Mouse (Mus musculus): ENCODE data around the gene Gsap. TPM values are rescaled to one million over a fixed set of nuclear protein-coding genes. Genes with fewer than 3 reads are reported as not detected.

The Gsap gene
- polyA plus RNA-seq, 1 experiment from 2014 or later, result 1.6 TPM

GRCm38 (mm10) chr5:21232876-21233275 lies 46.8 kb downstream of the Gsap start:
- H3K27me3 ChIP-seq (ENCODE audit: control insufficient read depth, insufficient read depth, low read length), result no peaks in the 10 kb centered on the region
- no peak overlapping the region for H3K9ac ChIP-seq (ENCODE audit: low read length)
- no peaks in the 10 kb centered on the region for H3K36me3 ChIP-seq (ENCODE audit: control insufficient read depth, insufficient read depth, low read length)
- no peaks in the 10 kb centered on the region for H3K4me1 ChIP-seq (replicated peaks; ENCODE audit: control insufficient read depth, insufficient read depth, low read length)
- no peak overlapping the region for H3K4me3 ChIP-seq (ENCODE audit: low read depth, low read length)
- H3K9me3 ChIP-seq (ENCODE audit: control insufficient read depth, low read length), result no peaks in the 10 kb centered on the region
- 89% methylated on average over 6 of the region's 6 CpGs for WGBS
- no peak overlapping the region for H3K4me2 ChIP-seq (ENCODE audit: low read depth, low read length, severe bottlenecking)
- DNase-seq (ENCODE audit: low spot score), result no peak
- ATAC-seq (replicated peaks; ENCODE audit: low FRiP score), result no peak
- no peak overlapping the region for H3K27ac ChIP-seq (ENCODE audit: low read depth, low read length)

DNA sequence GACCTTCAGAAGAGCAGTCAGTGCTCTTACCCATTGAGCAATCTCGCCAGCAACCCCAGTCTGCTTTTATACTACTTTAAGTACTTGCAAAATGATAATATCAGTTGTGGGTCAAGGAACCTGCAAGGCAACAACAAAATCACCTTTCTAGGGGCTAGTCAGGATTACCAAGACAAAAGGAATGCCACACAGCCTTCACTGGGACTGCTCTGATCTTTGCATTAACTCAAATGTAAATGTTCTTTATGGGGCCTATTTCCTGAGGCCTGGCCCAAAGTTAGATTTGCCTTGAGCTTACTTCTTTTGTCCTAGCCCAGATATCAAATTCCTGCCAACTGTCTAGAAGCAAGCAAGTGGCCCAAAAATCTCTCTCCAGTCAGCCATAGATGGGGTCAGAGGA lies 58.5 kb downstream of the Gsap start:
- Histone ChIP-seq H3K27me3 (ENCODE audit: control insufficient read depth, insufficient read depth, low read length) (no peaks in the 10 kb centered on the region), H3K9ac (ENCODE audit: low read length) (no peak overlapping the region), H3K27ac (ENCODE audit: low read depth, low read length) (no peak overlapping the region), H3K4me3 (ENCODE audit: low read depth, low read length) (no peak overlapping the region), H3K36me3 (ENCODE audit: control insufficient read depth, insufficient read depth, low read length) (no peaks in the 10 kb centered on the region), H3K4me2 (ENCODE audit: low read depth, low read length, severe bottlenecking) (no peak overlapping the region), H3K4me1 (replicated peaks; ENCODE audit: control insufficient read depth, insufficient read depth, low read length) (no peaks in the 10 kb centered on the region), H3K9me3 (ENCODE audit: control insufficient read depth, low read length) (no peaks in the 10 kb centered on the region)
- 94% methylated on average over 1 of the region's 1 CpGs for WGBS
- ATAC-seq (replicated peaks; ENCODE audit: low FRiP score) (no peak), DNase-seq (ENCODE audit: low spot score) (no peak)

- ATAC-seq (replicated peaks; ENCODE audit: low FRiP score), result no peak
- WGBS, result 91% methylated on average over 1 of the region's 1 CpGs
- H3K27ac ChIP-seq (ENCODE audit: low read depth, low read length), result no peak overlapping the region
These were observed 59.2 kb downstream of the Gsap start for GRCm38 (mm10) chr5:21245241-21245640.

DNA sequence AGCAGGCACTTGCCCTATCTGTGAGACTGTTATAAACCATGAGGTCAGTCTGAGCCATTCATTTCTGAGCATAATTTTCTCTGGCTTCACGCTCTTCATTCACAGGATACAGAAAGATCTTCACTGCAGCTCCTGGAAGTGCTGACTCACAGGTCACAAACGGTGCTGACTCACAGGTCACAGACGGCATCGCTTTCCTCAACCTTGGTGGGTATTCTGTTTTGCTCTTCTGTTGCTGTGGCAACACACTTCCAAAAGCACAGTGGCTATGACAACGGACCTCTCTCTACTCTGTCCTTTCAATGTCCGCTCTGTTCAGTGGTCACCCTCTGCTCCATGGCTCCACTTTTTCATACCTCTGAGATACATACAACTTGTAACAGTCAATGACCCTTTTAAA lies 60.7 kb downstream of the Gsap start:
- Histone ChIP-seq H3K4me1 (replicated peaks; ENCODE audit: control insufficient read depth, insufficient read depth, low read length) (no peaks in the 10 kb centered on the region), H3K4me3 (ENCODE audit: low read depth, low read length) (no peak overlapping the region), H3K36me3 (ENCODE audit: control insufficient read depth, insufficient read depth, low read length) (no peaks in the 10 kb centered on the region), H3K4me2 (ENCODE audit: low read depth, low read length, severe bottlenecking) (no peak overlapping the region), H3K27me3 (ENCODE audit: control insufficient read depth, insufficient read depth, low read length) (no peaks in the 10 kb centered on the region), H3K9me3 (ENCODE audit: control insufficient read depth, low read length) (no peaks in the 10 kb centered on the region), H3K27ac (ENCODE audit: low read depth, low read length) (no peak overlapping the region), H3K9ac (ENCODE audit: low read length) (no peak overlapping the region)
- WGBS, result 82% methylated on average over 6 of the region's 6 CpGs
- ATAC-seq (replicated peaks; ENCODE audit: low FRiP score) (no peak), DNase-seq (ENCODE audit: low spot score) (no peak)

More at GRCm38 (mm10) chr5:21245241-21245640, 59.2 kb downstream of the Gsap start:
- DNase-seq (ENCODE audit: low spot score), result no peak
- no peaks in the 10 kb centered on the region for H3K27me3 ChIP-seq (ENCODE audit: control insufficient read depth, insufficient read depth, low read length)
- H3K4me1 ChIP-seq (replicated peaks; ENCODE audit: control insufficient read depth, insufficient read depth, low read length), result no peaks in the 10 kb centered on the region
- H3K9ac ChIP-seq (ENCODE audit: low read length), result no peak overlapping the region
- no peaks in the 10 kb centered on the region for H3K36me3 ChIP-seq (ENCODE audit: control insufficient read depth, insufficient read depth, low read length)
- H3K9me3 ChIP-seq (ENCODE audit: control insufficient read depth, low read length), result no peaks in the 10 kb centered on the region
- H3K4me2 ChIP-seq (ENCODE audit: low read depth, low read length, severe bottlenecking), result no peak overlapping the region
- no peak overlapping the region for H3K4me3 ChIP-seq (ENCODE audit: low read depth, low read length)

GRCm38 (mm10) chr5:21247916-21248315 lies 61.9 kb downstream of the Gsap start:
- 76% methylated on average over 2 of the region's 2 CpGs for WGBS
- no peaks in the 10 kb centered on the region for H3K36me3 ChIP-seq (ENCODE audit: control insufficient read depth, insufficient read depth, low read length)
- H3K4me2 ChIP-seq (ENCODE audit: low read depth, low read length, severe bottlenecking), result no peak overlapping the region
- no peak overlapping the region for H3K9ac ChIP-seq (ENCODE audit: low read length)
- H3K27me3 ChIP-seq (ENCODE audit: control insufficient read depth, insufficient read depth, low read length), result no peaks in the 10 kb centered on the region
- ATAC-seq (replicated peaks; ENCODE audit: low FRiP score) (no peak), DNase-seq (ENCODE audit: low spot score) (no peak)
- H3K4me3 ChIP-seq (ENCODE audit: low read depth, low read length), result no peak overlapping the region
- H3K4me1 ChIP-seq (replicated peaks; ENCODE audit: control insufficient read depth, insufficient read depth, low read length), result no peaks in the 10 kb centered on the region
- H3K9me3 ChIP-seq (ENCODE audit: control insufficient read depth, low read length), result no peaks in the 10 kb centered on the region
- no peak overlapping the region for H3K27ac ChIP-seq (ENCODE audit: low read depth, low read length)

DNA sequence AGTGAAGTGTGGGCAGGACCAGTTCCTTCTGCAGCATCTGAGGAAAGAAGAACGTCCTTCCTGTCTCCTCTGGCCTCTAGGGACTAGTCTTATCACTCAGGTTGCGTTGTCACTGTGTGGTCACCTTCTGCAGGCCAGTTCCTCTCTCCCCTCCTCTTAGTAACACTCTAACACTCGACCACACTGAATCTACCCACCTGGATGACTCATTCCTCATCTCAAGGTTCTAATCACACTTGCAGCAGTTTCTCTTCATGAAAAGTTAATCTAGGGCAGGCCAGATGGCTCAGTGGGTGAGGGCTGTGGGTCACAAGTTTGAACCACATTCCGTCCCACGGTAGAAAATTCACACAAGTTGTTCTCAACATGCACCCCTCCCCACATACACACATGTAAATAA lies 62.8 kb downstream of the Gsap start:
- H3K27ac ChIP-seq (ENCODE audit: low read depth, low read length), result no peak overlapping the region
- no peaks in the 10 kb centered on the region for H3K36me3 ChIP-seq (ENCODE audit: control insufficient read depth, insufficient read depth, low read length)
- H3K4me1 ChIP-seq (replicated peaks; ENCODE audit: control insufficient read depth, insufficient read depth, low read length), result no peaks in the 10 kb centered on the region
- H3K4me3 ChIP-seq (ENCODE audit: low read depth, low read length), result no peak overlapping the region
- DNase-seq (ENCODE audit: low spot score), result no peak
- H3K9ac ChIP-seq (ENCODE audit: low read length), result no peak overlapping the region
- H3K9me3 ChIP-seq (ENCODE audit: control insufficient read depth, low read length), result no peaks in the 10 kb centered on the region
- H3K4me2 ChIP-seq (ENCODE audit: low read depth, low read length, severe bottlenecking), result no peak overlapping the region
- 77% methylated on average over 5 of the region's 5 CpGs for WGBS
- H3K27me3 ChIP-seq (ENCODE audit: control insufficient read depth, insufficient read depth, low read length), result no peaks in the 10 kb centered on the region
- no peak for ATAC-seq (replicated peaks; ENCODE audit: low FRiP score)

DNA sequence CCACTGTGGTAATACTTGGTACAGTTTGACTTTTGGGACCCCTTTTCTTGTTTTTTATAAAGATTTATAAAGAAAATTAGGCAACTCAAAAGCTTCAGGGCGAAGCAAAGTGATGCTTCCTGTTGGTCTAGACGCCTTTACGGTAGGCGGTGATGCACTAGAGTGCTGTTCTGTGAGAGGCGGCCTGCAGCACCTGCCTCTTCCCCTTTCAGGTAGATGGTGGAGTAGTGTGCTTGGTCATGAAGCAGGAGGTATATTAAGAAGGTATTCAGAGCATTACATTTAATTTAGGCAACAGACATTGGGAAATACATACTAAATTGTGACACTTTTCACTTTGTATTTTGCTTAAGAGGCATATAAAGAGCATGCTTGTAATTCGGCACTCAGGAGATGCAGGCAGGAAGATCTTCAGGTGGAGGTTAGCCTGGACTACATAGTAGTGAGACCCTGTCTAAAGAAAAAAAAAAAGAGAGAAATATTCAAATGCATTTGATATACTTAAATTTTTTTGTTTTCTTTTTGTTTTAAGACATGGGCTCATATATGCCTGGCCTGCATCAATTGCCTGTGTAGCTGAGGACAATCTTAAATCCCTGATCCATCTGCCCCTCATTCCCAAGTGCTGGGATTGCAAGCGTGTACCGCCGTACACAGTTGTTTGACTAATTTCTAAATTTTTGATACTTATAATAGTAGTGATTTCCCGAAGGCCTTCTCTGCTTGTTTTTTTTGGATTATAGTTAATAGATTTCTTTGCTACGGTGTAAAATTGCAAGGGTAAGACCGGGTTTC lies 68.9 kb downstream of the Gsap start:
- Histone ChIP-seq H3K36me3 (ENCODE audit: control insufficient read depth, insufficient read depth, low read length) (no peaks in the 10 kb centered on the region), H3K4me3 (ENCODE audit: low read depth, low read length) (no peak overlapping the region), H3K4me1 (replicated peaks; ENCODE audit: control insufficient read depth, insufficient read depth, low read length) (no peaks in the 10 kb centered on the region), H3K27me3 (ENCODE audit: control insufficient read depth, insufficient read depth, low read length) (no peaks in the 10 kb centered on the region), H3K9me3 (ENCODE audit: control insufficient read depth, low read length) (no peaks in the 10 kb centered on the region), H3K4me2 (ENCODE audit: low read depth, low read length, severe bottlenecking) (no peak overlapping the region), H3K9ac (ENCODE audit: low read length) (no peak overlapping the region), H3K27ac (ENCODE audit: low read depth, low read length) (no peak overlapping the region)
- WGBS, result 91% methylated on average over 12 of the region's 12 CpGs
- ATAC-seq (replicated peaks; ENCODE audit: low FRiP score) (no peak), DNase-seq (ENCODE audit: low spot score) (peak; percentile 10)

GRCm38 (mm10) chr5:21255551-21256132 lies 69.6 kb downstream of the Gsap start:
- peak; percentile 40 for DNase-seq (ENCODE audit: low spot score)

DNA sequence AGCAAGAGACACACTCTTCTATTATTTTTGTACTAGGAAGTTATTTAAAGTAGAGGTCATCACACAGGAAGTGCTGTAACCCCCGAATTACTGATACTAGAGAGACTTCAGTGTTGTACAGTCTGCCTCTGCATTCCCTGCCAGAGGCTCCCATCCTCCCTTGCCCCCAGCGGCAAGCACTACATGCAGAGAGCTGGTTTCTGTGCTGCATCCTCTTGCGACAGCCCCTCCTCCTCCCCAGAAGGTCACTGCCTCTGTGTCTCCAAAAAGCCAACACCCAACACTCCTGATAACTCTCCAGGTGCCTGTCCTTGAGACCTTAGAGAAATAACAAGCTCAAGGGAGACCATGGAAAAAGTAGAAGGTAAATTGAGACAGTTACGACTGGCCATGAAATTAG lies 71.1 kb downstream of the Gsap start:
- Histone ChIP-seq H3K27ac (ENCODE audit: low read depth, low read length) (no peak overlapping the region), H3K4me3 (ENCODE audit: low read depth, low read length) (no peak overlapping the region), H3K27me3 (ENCODE audit: control insufficient read depth, insufficient read depth, low read length) (no peaks in the 10 kb centered on the region), H3K9ac (ENCODE audit: low read length) (no peak overlapping the region), H3K4me2 (ENCODE audit: low read depth, low read length, severe bottlenecking) (no peak overlapping the region), H3K36me3 (ENCODE audit: control insufficient read depth, insufficient read depth, low read length) (no peaks in the 10 kb centered on the region), H3K4me1 (replicated peaks; ENCODE audit: control insufficient read depth, insufficient read depth, low read length) (no peaks in the 10 kb centered on the region; the same call in 1 of the 2 replicates), H3K9me3 (ENCODE audit: control insufficient read depth, low read length) (no peaks in the 10 kb centered on the region)
- no peak for ATAC-seq (replicated peaks; ENCODE audit: low FRiP score)
- DNase-seq (ENCODE audit: low spot score), result peak; percentile 28
- 73% methylated on average over 4 of the region's 4 CpGs for WGBS

More at GRCm38 (mm10) chr5:21255551-21256132, 69.6 kb downstream of the Gsap start:
- no peak for ATAC-seq (replicated peaks; ENCODE audit: low FRiP score)
- Histone ChIP-seq H3K36me3 (ENCODE audit: control insufficient read depth, insufficient read depth, low read length) (no peaks in the 10 kb centered on the region), H3K4me3 (ENCODE audit: low read depth, low read length) (no peak overlapping the region), H3K4me1 (replicated peaks; ENCODE audit: control insufficient read depth, insufficient read depth, low read length) (no peaks in the 10 kb centered on the region), H3K9ac (ENCODE audit: low read length) (no peak overlapping the region), H3K27ac (ENCODE audit: low read depth, low read length) (no peak overlapping the region), H3K27me3 (ENCODE audit: control insufficient read depth, insufficient read depth, low read length) (no peaks in the 10 kb centered on the region), H3K9me3 (ENCODE audit: control insufficient read depth, low read length) (no peaks in the 10 kb centered on the region), H3K4me2 (ENCODE audit: low read depth, low read length, severe bottlenecking) (no peak overlapping the region)
- 86% methylated on average over 5 of the region's 5 CpGs for WGBS
